Mouse (Mus musculus) embryonic facial prominence, embryonic 13.5 days (tissue): ENCODE results near the gene Tmem183a. TPM values are rescaled to one million over a fixed set of nuclear protein-coding genes. Genes with fewer than 3 reads are reported as not detected.
A peak's percentile ranks its signal among the peaks of the same experiment; 100 is the strongest.

Experiments used
- ATAC-seq: fragments of 200-750 bp; cut with Nextera tagmentation; 2 replicates; pipeline ENCODE4 v1.8.0; 2017; ENCODE audit warnings: low read depth; ENCODE audit not compliant: insufficient number of reproducible peaks, insufficient read depth, low FRiP score, low TSS enrichment
- H3K27ac ChIP-seq: fragments of 300-500 bp; sonication (generic); 2 replicates; pipeline ENCODE4 v1.5.1; 2015; ENCODE audit warnings: moderate library complexity, mild to moderate bottlenecking, inconsistent platforms
- H3K27me3 ChIP-seq: fragments of 300-500 bp; sonication (generic); 2 replicates; pipeline ENCODE4 v1.6.1; 2015; ENCODE audit warnings: mild to moderate bottlenecking, inconsistent platforms
- H3K36me3 ChIP-seq: fragments of 300-500 bp; sonication (generic); 2 replicates; pipeline ENCODE4 v1.6.1; 2015; ENCODE audit warnings: mild to moderate bottlenecking, inconsistent platforms
- H3K4me1 ChIP-seq: fragments of 300-500 bp; sonication (generic); 2 replicates; pipeline ENCODE4 v1.6.1; 2015; ENCODE audit warnings: inconsistent platforms
- H3K4me2 ChIP-seq: fragments of 300-500 bp; sonication (generic); 2 replicates; pipeline ENCODE4 v1.6.1; 2015; ENCODE audit warnings: moderate library complexity, mild to moderate bottlenecking, inconsistent platforms
- H3K4me3 ChIP-seq: fragments of 300-500 bp; sonication (generic); 2 replicates; pipeline ENCODE4 v1.5.1; 2015; ENCODE audit warnings: mild to moderate bottlenecking, inconsistent platforms
- H3K9ac ChIP-seq: fragments of 300-500 bp; sonication (generic); 2 replicates; pipeline ENCODE4 v1.6.1; 2015; ENCODE audit warnings: mild to moderate bottlenecking, inconsistent platforms
- H3K9me3 ChIP-seq: fragments of 300-500 bp; sonication (generic); 2 replicates; pipeline ENCODE4 v1.6.1; 2016; ENCODE audit warnings: inconsistent platforms
- WGBS: fragments of 180-500 bp; shearing (Covaris S2); methylation state at CpG from one replicate; pipeline ENCODE4 v1.1.7; 2015; ENCODE audit warnings: mixed read lengths; 5-methylcytosine and 5-hydroxymethylcytosine counted together
- polyA plus RNA-seq: library from polyadenylated mRNA; unstranded; fragments of >200 nt; fragmentation: Nextera tagmentation; extraction: Ambion mirVana; gene quantifications from 2 replicates; pipeline ENCODE4 v1.2.1, GENCODE M21; 2015

Gene Tmem183a
- polyA plus RNA-seq, 1 experiment from 2014 or later, result 84.1 TPM

DNA sequence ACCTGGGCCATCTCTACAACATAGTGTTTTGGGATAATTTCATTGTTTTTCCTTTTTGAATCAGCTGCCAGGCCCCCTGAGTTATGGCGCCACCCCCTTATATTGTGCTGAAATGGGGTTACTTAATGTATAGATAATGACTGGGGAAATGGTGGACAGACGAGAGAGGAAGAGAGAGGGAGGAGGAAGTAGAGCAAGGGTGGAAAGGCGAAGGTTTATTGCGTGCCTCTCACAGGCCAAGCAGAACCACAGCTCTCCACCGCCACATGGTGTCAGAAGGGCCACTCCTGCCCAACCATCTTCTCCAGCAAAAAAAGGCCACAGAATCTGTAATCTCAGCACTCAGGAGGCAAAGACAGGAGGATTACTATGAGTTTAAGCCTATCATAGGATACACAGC lies 46.6 kb downstream of the Tmem183a start:
- Histone ChIP-seq H3K4me3 (no peak overlapping the region), H3K4me1 (no peaks in the 10 kb centered on the region), H3K9me3 (no peaks in the 10 kb centered on the region), H3K36me3 (peaks cover 17% of the 10 kb centered on the region; the same call in 1 of the 2 replicates), H3K9ac (no peak overlapping the region), H3K4me2 (no peak overlapping the region), H3K27ac (no peak overlapping the region), H3K27me3 (no peaks in the 10 kb centered on the region)
- ATAC-seq, result no peak
- 85% methylated on average over 5 of the region's 5 CpGs for WGBS

DNA sequence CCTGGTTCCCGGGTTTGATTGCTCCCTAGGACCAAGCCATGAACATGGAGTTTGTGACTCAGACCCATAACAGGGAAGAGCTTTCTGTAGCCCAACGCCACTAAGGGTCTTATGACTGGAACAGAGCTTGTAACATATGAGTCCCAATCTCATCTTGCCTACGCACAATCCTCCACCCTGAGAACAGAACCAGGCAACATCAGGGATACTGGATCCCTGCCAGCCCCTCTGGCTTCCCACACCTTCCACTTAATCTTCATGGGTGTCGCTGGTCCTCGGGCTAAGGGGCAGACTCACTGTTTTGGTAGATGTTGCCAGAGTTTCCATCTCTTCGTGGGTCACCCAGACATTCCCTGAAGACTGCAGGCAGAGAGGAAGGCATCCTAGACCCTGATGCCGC lies 50.0 kb downstream of the Tmem183a start:
- Histone ChIP-seq H3K27me3 (no peaks in the 10 kb centered on the region), H3K9me3 (no peaks in the 10 kb centered on the region), H3K36me3 (peaks cover 10% of the 10 kb centered on the region; the same call in 1 of the 2 replicates), H3K4me1 (no peaks in the 10 kb centered on the region), H3K9ac (no peak overlapping the region), H3K4me3 (no peak overlapping the region), H3K4me2 (no peak overlapping the region), H3K27ac (no peak overlapping the region)
- ATAC-seq, result no peak
- WGBS, result 88% methylated on average over 7 of the region's 7 CpGs

DNA sequence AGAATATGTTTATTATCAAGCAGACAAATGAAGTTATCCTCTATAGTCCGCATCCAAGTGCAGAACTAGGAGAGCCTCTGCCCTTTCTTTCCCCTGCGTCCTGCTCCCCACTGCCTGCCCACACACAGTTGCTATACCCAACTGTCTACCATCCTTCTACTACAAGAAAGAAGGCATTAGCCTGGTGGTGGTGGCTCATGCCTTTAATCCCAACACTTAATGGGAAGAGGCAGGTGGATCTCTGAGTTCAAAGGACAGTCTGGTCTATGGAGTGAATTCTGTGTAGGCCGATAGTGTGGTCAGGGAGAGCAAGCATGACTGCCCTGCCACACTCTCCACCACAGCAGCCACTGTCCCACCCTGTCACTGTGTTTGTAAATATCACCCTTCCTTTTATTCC lies 51.0 kb downstream of the Tmem183a start:
- Histone ChIP-seq H3K4me2 (no peak overlapping the region), H3K27ac (no peak overlapping the region), H3K36me3 (peaks cover 5% of the 10 kb centered on the region; the same call in 1 of the 2 replicates), H3K4me3 (no peak overlapping the region), H3K9me3 (no peaks in the 10 kb centered on the region), H3K9ac (no peak overlapping the region), H3K27me3 (no peaks in the 10 kb centered on the region), H3K4me1 (no peaks in the 10 kb centered on the region)
- 92% methylated on average over 3 of the region's 3 CpGs for WGBS
- no peak for ATAC-seq

DNA sequence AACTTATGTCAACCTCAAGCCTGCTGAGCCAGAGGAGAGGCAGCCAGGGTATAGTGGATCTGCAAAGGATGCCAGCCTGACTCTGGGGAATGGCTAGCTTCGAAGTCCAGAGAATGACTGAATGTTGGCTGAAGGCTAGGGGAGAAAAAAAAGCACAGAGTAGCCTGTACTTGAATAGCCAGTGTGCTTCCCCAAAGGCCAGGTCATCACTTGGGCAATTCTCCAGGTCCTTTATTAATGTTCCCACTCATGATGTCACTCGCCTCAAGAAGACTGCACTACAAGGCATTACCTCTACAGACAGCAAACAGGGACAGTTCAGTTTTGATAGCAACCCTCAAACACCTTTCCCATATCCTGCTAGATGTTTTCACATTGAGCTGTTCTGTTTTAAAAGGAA lies 51.5 kb downstream of the Tmem183a start:
- no peak overlapping the region for H3K4me3 ChIP-seq
- H3K27me3 ChIP-seq, result no peaks in the 10 kb centered on the region
- no peaks in the 10 kb centered on the region for H3K9me3 ChIP-seq
- no peak overlapping the region for H3K4me2 ChIP-seq
- 89% methylated on average over 2 of the region's 2 CpGs for WGBS
- H3K36me3 ChIP-seq, result peaks cover 5% of the 10 kb centered on the region; the same call in 1 of the 2 replicates
- H3K9ac ChIP-seq, result no peak overlapping the region
- H3K27ac ChIP-seq, result no peak overlapping the region
- no peaks in the 10 kb centered on the region for H3K4me1 ChIP-seq
- no peak for ATAC-seq

DNA sequence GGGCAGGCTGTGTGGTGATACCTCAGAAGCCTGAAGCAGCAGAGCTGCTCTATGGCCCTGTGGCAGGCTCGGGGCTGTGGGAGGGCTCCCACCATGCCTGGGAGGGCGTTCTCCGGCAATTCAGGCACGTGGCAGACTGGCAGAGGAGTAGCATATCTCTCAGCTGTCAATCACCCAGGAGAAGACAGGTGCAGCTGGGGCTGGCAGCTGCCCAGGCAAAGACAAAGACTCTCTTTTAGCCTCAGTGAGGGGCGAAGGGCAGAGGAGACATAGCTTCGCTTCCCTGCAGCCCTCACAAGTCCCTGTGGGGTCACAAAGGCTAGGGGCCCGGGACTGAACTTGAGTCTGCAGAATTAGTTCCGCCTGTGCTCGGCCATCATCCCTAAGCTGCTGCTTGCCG lies 54.4 kb downstream of the Tmem183a start:
- Histone ChIP-seq H3K36me3 (peaks cover 10% of the 10 kb centered on the region), H3K27me3 (no peaks in the 10 kb centered on the region), H3K27ac (no peak overlapping the region), H3K9ac (no peak overlapping the region), H3K4me2 (no peak overlapping the region), H3K4me1 (peaks cover 12% of the 10 kb centered on the region), H3K4me3 (no peak overlapping the region), H3K9me3 (no peaks in the 10 kb centered on the region)
- no peak for ATAC-seq
- WGBS, result 52% methylated on average over 10 of the region's 10 CpGs

DNA sequence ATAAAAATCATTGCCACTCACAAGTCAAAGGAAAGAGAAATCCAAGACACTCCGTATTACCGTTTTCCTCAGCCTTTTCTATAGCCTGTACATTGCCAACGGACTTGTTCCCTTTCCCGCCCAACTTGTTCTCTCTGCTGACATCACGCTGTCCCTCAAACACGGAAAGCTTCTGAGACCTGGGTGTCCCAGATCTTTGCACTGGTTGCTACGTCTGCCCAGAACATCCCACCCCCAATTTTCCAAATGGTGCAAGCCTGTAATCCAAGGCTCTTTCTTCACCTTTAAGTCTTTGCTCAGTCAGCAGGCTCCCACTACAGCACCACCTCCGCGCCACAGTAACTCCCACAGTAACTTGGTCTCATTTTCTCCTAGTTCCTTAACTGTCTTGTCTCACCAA lies 56.8 kb downstream of the Tmem183a start:
- H3K4me3 ChIP-seq, result no peak overlapping the region
- H3K4me2 ChIP-seq, result no peak overlapping the region
- no peak for ATAC-seq
- WGBS, result 88% methylated on average over 9 of the region's 9 CpGs
- H3K4me1 ChIP-seq, result peaks cover 15% of the 10 kb centered on the region
- no peak overlapping the region for H3K27ac ChIP-seq
- no peak overlapping the region for H3K9ac ChIP-seq
- H3K27me3 ChIP-seq, result peaks cover 16% of the 10 kb centered on the region
- H3K36me3 ChIP-seq, result peaks cover 7% of the 10 kb centered on the region
- H3K9me3 ChIP-seq, result no peaks in the 10 kb centered on the region

DNA sequence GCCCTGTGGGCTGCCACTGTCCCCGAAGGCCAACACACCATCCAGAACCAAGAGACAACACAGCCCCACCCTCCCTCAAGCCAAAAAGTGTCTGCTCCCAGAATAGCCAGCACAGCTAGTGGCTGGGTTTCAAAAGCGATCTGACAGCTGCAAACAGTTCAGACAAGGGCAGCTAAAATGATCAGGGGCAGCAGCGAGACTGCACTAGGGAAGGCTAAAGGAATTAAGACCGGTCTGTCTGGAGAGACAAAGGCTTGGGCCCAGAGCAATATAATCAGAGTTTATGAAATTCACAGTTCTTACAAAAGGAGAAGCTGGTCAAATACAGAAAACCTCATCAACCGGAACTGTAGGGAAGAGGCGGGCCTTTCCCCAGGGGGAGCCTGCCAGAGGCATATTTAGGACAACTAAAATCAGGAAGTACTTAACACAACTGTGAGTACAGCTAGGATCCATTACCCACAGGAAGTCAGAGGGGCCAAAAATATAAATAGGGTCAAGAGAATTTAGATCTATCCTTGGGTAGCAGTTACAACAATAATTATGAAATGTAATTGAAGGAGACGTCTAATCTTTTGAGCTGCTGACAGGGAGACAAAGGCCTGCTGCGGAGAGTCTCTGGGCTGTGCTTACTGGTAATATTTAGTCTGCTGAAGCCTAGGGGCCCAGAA lies 59.1 kb downstream of the Tmem183a start:
- Histone ChIP-seq H3K4me3 (no peak overlapping the region), H3K4me1 (peaks cover 27% of the 10 kb centered on the region), H3K4me2 (no peak overlapping the region; the same call in 1 of the 2 replicates), H3K9me3 (no peaks in the 10 kb centered on the region), H3K27ac (peak overlapping the region; percentile 48), H3K9ac (peak overlapping the region; percentile 36; the same call in 1 of the 2 replicates), H3K36me3 (peaks cover 7% of the 10 kb centered on the region), H3K27me3 (peaks cover 37% of the 10 kb centered on the region)
- no peak for ATAC-seq
- WGBS, result 18% methylated on average over 8 of the region's 8 CpGs

DNA sequence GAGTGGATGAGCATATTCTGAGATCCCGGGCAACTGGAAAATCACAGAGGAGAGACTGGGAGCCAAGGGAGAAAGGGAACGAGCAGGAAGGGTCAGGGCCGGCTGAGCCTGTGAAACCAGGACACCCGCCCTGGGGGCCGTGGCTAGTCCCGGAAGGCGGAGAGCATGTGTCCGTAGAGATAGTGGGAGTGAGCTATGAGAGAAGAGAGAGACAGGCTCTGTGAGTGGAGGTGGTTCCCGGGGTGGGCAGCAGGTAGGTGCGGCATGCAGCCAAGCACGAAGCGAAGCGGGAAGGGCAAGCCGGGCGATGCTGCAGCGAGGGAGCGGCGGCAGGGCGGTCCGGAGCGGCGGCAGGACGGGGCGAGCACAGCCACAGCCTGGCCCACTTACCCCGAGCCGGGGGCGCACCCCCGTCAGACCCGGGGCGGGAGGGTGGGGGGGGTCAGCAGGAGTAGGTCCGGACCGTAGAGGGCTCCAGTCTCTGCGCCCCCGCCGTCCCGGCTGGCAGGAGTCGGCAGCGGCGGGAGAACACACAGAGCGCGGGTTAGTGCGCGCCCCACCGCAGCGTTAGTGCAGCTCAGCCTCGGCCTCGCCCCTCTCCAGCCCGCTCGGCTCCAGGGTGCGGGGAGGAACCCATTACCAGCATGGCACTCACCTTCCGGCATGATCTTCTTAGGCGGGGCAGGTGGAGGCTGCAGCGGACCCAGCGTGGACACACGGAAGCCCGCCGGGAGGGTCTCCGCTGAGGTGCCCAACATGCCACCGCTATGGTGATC lies 63.0 kb downstream of the Tmem183a start:
- H3K9me3 ChIP-seq, result peaks cover 3% of the 10 kb centered on the region; the same call in 1 of the 2 replicates
- H3K4me2 ChIP-seq, result peak overlapping the region; percentile 96
- peak overlapping the region; percentile 54 for H3K4me3 ChIP-seq
- H3K27ac ChIP-seq, result no peak overlapping the region
- peaks cover 47% of the 10 kb centered on the region for H3K27me3 ChIP-seq
- no peaks in the 10 kb centered on the region for H3K36me3 ChIP-seq
- ATAC-seq, result no peak; the same call in 1 of the 2 replicates
- H3K4me1 ChIP-seq, result peaks cover 27% of the 10 kb centered on the region
- WGBS, result 6% methylated on average over 59 of the region's 59 CpGs
- H3K9ac ChIP-seq, result peak overlapping the region; percentile 72

DNA sequence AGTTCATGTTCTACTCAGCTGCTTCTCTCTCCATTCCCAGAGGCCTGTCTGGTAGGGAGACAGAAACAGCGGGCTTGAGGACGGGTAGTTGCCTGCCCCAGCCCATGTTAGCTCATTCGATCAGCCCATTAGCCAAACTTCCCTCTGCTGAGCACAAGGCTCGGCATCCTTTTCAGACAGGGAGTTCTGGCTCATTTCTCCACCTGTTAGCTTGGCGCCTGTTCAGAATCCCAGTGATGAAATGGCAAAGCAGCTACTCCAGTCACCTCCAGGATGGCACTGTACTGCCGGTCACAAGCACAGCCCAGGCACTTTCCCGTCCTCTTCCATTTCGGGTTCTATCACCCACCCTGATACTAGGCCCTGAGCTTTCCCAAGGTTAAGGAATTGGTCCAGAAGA lies 64.5 kb downstream of the Tmem183a start:
- no peak overlapping the region for H3K27ac ChIP-seq
- WGBS, result 86% methylated on average over 8 of the region's 8 CpGs
- no peaks in the 10 kb centered on the region for H3K36me3 ChIP-seq
- H3K9ac ChIP-seq, result no peak overlapping the region
- ATAC-seq, result no peak
- peaks cover 3% of the 10 kb centered on the region; the same call in 1 of the 2 replicates for H3K9me3 ChIP-seq
- no peak overlapping the region for H3K4me2 ChIP-seq
- H3K4me1 ChIP-seq, result peaks cover 19% of the 10 kb centered on the region
- no peak overlapping the region for H3K4me3 ChIP-seq
- H3K27me3 ChIP-seq, result peaks cover 47% of the 10 kb centered on the region

Other genes starting within 250 kb of the Tmem183a start
- 4.0 and 4.5 TPM in 2 replicates for gene Chil1, start 179.8 kb downstream of the Tmem183a start, polyA plus RNA-seq
- gene Mybph, start 168.5 kb downstream of the Tmem183a start, polyA plus RNA-seq, result 6.0 and 9.9 TPM in 2 replicates
- gene Adora1, start 126.5 kb downstream of the Tmem183a start, polyA plus RNA-seq, result 1.4 and 1.5 TPM in 2 replicates
- 20.4 and 29.0 TPM in 2 replicates for gene Myog, start 72.0 kb downstream of the Tmem183a start, polyA plus RNA-seq
- gene Ppfia4, start 29.1 kb downstream of the Tmem183a start, polyA plus RNA-seq, result 4.0 and 5.0 TPM in 2 replicates
- not detected in 2 replicates for gene 4933406M09Rik, start 24.0 kb upstream of the Tmem183a start, polyA plus RNA-seq
- 34.9 and 37.4 TPM in 2 replicates for gene Cyb5r1, start 43.6 kb upstream of the Tmem183a start, polyA plus RNA-seq
- 81.6 and 87.4 TPM in 2 replicates for gene Adipor1, start 53.4 kb upstream of the Tmem183a start, polyA plus RNA-seq
- gene Klhl12, start 93.6 kb upstream of the Tmem183a start, polyA plus RNA-seq, result 31.7 and 33.1 TPM in 2 replicates
- 41.1 and 41.6 TPM in 2 replicates for gene Rabif, start 132.7 kb upstream of the Tmem183a start, polyA plus RNA-seq
- gene Mgat4e, start 187.7 kb upstream of the Tmem183a start, polyA plus RNA-seq, result not detected in 2 replicates
- 88.9 and 93.9 TPM in 2 replicates for gene Kdm5b, start 198.2 kb upstream of the Tmem183a start, polyA plus RNA-seq